Mouse (Mus musculus) CH12.LX (cell line): ENCODE results near the gene Hectd1. TPM values are rescaled to one million over a fixed set of nuclear protein-coding genes. Genes with fewer than 3 reads are reported as not detected.

Experiments used
- DNase-seq: peaks from one replicate; pipeline ENCODE4 v3.0.0-alpha.2; 2013; ENCODE audit errors: extremely low read depth
- H3K27ac ChIP-seq: 2 replicates; pipeline ENCODE4 v1.5.1; 2012; ENCODE audit warnings: low read depth, mild to moderate bottlenecking, control low read depth, moderate library complexity; ENCODE audit not compliant: insufficient read depth
- H3K27me3 ChIP-seq: replicated peaks from 2 replicates; pipeline ENCODE3; 2012; ENCODE audit warnings: inconsistent platforms
- H3K36me3 ChIP-seq, 2 experiments: replicated peaks in 1 of 2; 2 replicates each; pipeline versions ENCODE3 to v1.6.1; 2012; ENCODE audit warnings: inconsistent platforms in 1 of 2, low read length in 1 of 2, mild to moderate bottlenecking in 1 of 2, mixed read lengths in 1 of 2, moderate library complexity in 1 of 2; ENCODE audit not compliant: control insufficient read depth in 1 of 2, insufficient read depth in 1 of 2
- H3K4me1 ChIP-seq, 2 experiments: 2 replicates each; pipeline ENCODE4 v1.6.1; 2012; ENCODE audit warnings: inconsistent platforms in 1 of 2, moderate library complexity in 1 of 2; ENCODE audit not compliant: insufficient read depth in 2 of 2, control insufficient read depth in 1 of 2
- H3K4me2 ChIP-seq: 2 replicates; pipeline ENCODE4 v1.6.1; 2012; ENCODE audit warnings: low read depth, mild to moderate bottlenecking, control low read depth; ENCODE audit not compliant: poor library complexity, insufficient read depth, severe bottlenecking
- H3K4me3 ChIP-seq, 3 experiments: fragments of 150-350 bp in 1 of 3; sonication (generic) in 1 of 3; replicated peaks in 1 of 3; 2 replicates each; pipeline versions ENCODE3 to v1.5.1; 2011 to 2012; ENCODE audit warnings: low read depth in 2 of 3, low read length in 2 of 3, mild to moderate bottlenecking in 2 of 3, moderate library complexity in 2 of 3, control low read depth in 1 of 3, improper control_type of control experiment in 1 of 3, inconsistent platforms in 1 of 3, mixed read lengths in 1 of 3; ENCODE audit not compliant: poor library complexity in 1 of 3
- H3K79me2 ChIP-seq: replicated peaks from 2 replicates; pipeline ENCODE4 v1.6.1; 2012; ENCODE audit warnings: mild to moderate bottlenecking, moderate library complexity; ENCODE audit not compliant: control insufficient read depth, poor library complexity, insufficient read depth, severe bottlenecking; ENCODE audit errors: extremely low read depth
- H3K9ac ChIP-seq: 2 replicates; pipeline ENCODE4 v1.6.1; 2012; ENCODE audit warnings: low read depth, mild to moderate bottlenecking, control low read depth, moderate library complexity; ENCODE audit not compliant: insufficient read depth
- H3K9me3 ChIP-seq: replicated peaks from 2 replicates; pipeline ENCODE3; 2012; ENCODE audit warnings: low read length, inconsistent platforms, mixed read lengths
- CHD1 ChIP-seq: IDR thresholded peaks from 2 replicates; pipeline ENCODE4 v1.6.1; 2012; ENCODE audit warnings: low read depth, low read length, improper control_type of control experiment, inconsistent platforms
- CHD2 ChIP-seq: IDR thresholded peaks from 2 replicates; pipeline ENCODE4 v1.6.1; 2011; ENCODE audit warnings: low read length, improper control_type of control experiment
- CTCF ChIP-seq, 2 experiments: IDR thresholded peaks in 1 of 2; conservative IDR thresholded peaks in 1 of 2; 2 replicates each; pipeline ENCODE4 v1.5.1; 2011 to 2012; ENCODE audit warnings: low read depth in 2 of 2, low read length in 2 of 2, improper control_type of control experiment in 1 of 2, inconsistent platforms in 1 of 2, mild to moderate bottlenecking in 1 of 2, moderate library complexity in 1 of 2
- E2F4 ChIP-seq: IDR thresholded peaks from 2 replicates; pipeline ENCODE4 v1.6.1; 2011; ENCODE audit warnings: low read depth, low read length, improper control_type of control experiment; ENCODE audit not compliant: insufficient replicate concordance
- ELF1 ChIP-seq: IDR thresholded peaks from 2 replicates; pipeline ENCODE4 v1.6.1; 2014; ENCODE audit warnings: low read depth, mild to moderate bottlenecking, inconsistent platforms, low read length, improper control_type of control experiment
- EP300 ChIP-seq: IDR thresholded peaks from 2 replicates; pipeline ENCODE4 v1.6.1; 2011; ENCODE audit warnings: low read length, improper control_type of control experiment
- ETS1 ChIP-seq: conservative IDR thresholded peaks from 2 replicates; pipeline ENCODE4 v1.6.1; 2012; ENCODE audit warnings: low read depth, mild to moderate bottlenecking, inconsistent platforms, low read length, improper control_type of control experiment, moderate library complexity
- MAFK ChIP-seq: IDR thresholded peaks from 2 replicates; pipeline ENCODE4 v1.6.1; 2011; ENCODE audit warnings: low read length, improper control_type of control experiment; ENCODE audit not compliant: insufficient replicate concordance
- MAX ChIP-seq: IDR thresholded peaks from 2 replicates; pipeline ENCODE4 v1.6.1; 2011; ENCODE audit warnings: low read length, improper control_type of control experiment
- MEF2A ChIP-seq: IDR thresholded peaks from 2 replicates; pipeline ENCODE4 v1.6.1; 2014; ENCODE audit warnings: low read depth, mild to moderate bottlenecking, inconsistent platforms, low read length, improper control_type of control experiment, borderline replicate concordance
- MXI1 ChIP-seq: IDR thresholded peaks from 2 replicates; pipeline ENCODE4 v1.6.1; 2011; ENCODE audit warnings: mild to moderate bottlenecking, low read depth, low read length, improper control_type of control experiment
- MYC ChIP-seq: IDR thresholded peaks from 2 replicates; pipeline ENCODE4 v1.6.1; 2011; ENCODE audit warnings: low read depth, mild to moderate bottlenecking, improper control_type of control experiment, low read length
- NRF1 ChIP-seq: IDR thresholded peaks from 2 replicates; pipeline ENCODE4 v1.6.1; 2014; ENCODE audit warnings: low read depth, mild to moderate bottlenecking, inconsistent platforms, low read length, improper control_type of control experiment, moderate library complexity
- POLR2A ChIP-seq: IDR thresholded peaks from 2 replicates; pipeline ENCODE4 v1.6.1; 2011; ENCODE audit warnings: low read depth, mild to moderate bottlenecking, improper control_type of control experiment, low read length
- SMC3 ChIP-seq: IDR thresholded peaks from 2 replicates; pipeline ENCODE4 v1.6.1; 2011; ENCODE audit warnings: low read depth, low read length, improper control_type of control experiment
- TBP ChIP-seq: conservative IDR thresholded peaks from 2 replicates; pipeline ENCODE4 v1.6.1; 2011; ENCODE audit warnings: low read depth, low read length, improper control_type of control experiment
- UBTF ChIP-seq: IDR thresholded peaks from 2 replicates; pipeline ENCODE4 v1.6.1; 2012; ENCODE audit warnings: low read depth, mild to moderate bottlenecking, inconsistent platforms, low read length, improper control_type of control experiment, moderate library complexity
- USF1 ChIP-seq: IDR thresholded peaks from 2 replicates; pipeline ENCODE4 v1.6.1; 2014; ENCODE audit warnings: low read depth, mild to moderate bottlenecking, inconsistent platforms, low read length, improper control_type of control experiment
- ZKSCAN1 ChIP-seq: IDR thresholded peaks from 2 replicates; pipeline ENCODE4 v1.6.1; 2012; ENCODE audit warnings: low read depth, inconsistent platforms, low read length, improper control_type of control experiment, borderline replicate concordance
- ZMIZ1 ChIP-seq: IDR thresholded peaks from 2 replicates; pipeline ENCODE4 v1.6.1; 2012; ENCODE audit warnings: low read depth, mild to moderate bottlenecking, inconsistent platforms, low read length, improper control_type of control experiment
- dilution Hi-C: fragments of 300-500 bp; cut with MboI; formaldehyde crosslinking; loops from 2 replicates; pipeline ENCODE4 v1.14.3; 2020; ENCODE audit warnings: low sequenced_read_pairs; ENCODE audit not compliant: extremely low pct_unique_long_range_greater_than_20kb, extremely low pct_ligation_motif_present
- in situ Hi-C: fragments of 300-500 bp; cut with MboI; formaldehyde crosslinking; loops from 3 replicates; pipeline ENCODE4 v1.14.3; 2019; ENCODE audit warnings: low sequenced_read_pairs, low pct_ligation_motif_present, low pct_unique_long_range_greater_than_20kb, mixed read lengths
- polyA plus RNA-seq: library from polyadenylated mRNA; unstranded; fragments of >175 nt; gene quantifications from 2 replicates; pipeline ENCODE4 v1.2.1, GENCODE M21; 2012; ENCODE audit warnings: low read depth; ENCODE audit not compliant: insufficient read length
- total RNA-seq, 2 experiments: library from RNA; depleted of rRNA; stranded (reverse); fragments of 300-350 nt in 1 of 2; fragments of >200 nt in 1 of 2; gene quantifications; 2 replicates each; pipeline ENCODE4 v1.2.3; 2012 to 2014

Hectd1 gene
- total and polyA plus RNA-seq, 3 experiments: 36.2 to 42.3 (median 41.4) TPM

DNA sequence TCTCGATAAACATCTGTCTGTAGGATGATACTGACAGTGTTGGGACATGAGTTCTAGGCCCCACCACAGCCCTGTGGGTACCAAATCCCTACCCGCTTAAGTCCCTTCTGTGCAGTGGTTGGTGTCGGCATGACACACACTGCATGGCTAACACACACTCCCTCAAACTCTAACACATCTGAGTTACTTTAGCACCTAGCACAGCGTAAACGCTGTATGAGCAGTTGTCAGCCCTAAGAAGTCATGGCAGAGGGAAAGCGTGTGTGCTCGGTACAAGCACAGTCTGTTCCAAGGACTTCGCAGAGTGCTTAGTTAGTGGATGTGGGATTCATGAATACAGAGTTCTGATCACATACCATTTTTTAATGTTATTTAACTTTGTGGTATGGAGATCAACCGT is 99.5 kb downstream of the Hectd1 start:
- no peaks in the 10 kb centered on the region for H3K9me3 ChIP-seq
- peaks cover 0 to 20% of the 10 kb centered on the region in 2 experiments for H3K36me3 ChIP-seq
- no peak for DNase-seq
- no peaks in the 10 kb centered on the region for H3K27me3 ChIP-seq
- in situ Hi-C loops: no loop called here
- H3K4me1 ChIP-seq: no peaks in the 10 kb centered on the region
- no peak overlapping the region for H3K9ac ChIP-seq
- TF ChIP-seq ZMIZ1 (no peak), CTCF (conservative IDR thresholded peaks at IDR 0.05 in 1 of 2, IDR thresholded peaks at IDR 0.05 in 1 of 2; ENCODE audit: low read depth in 2 of 2, low read length in 2 of 2) (no peak), E2F4 (no peak), ETS1 (no peak), CHD2 (no peak), MAFK (no peak), ELF1 (no peak), ZKSCAN1 (no peak), MXI1 (no peak), SMC3 (no peak), MEF2A (no peak), MYC (no peak), CHD1 (no peak), EP300 (no peak), POLR2A (no peak)
- TF ChIP-seq, all 38 proteins: peak for 0
- dilution Hi-C loops: no loop called here
- no peak overlapping the region for H3K27ac ChIP-seq
- no peak overlapping the region for H3K4me3 ChIP-seq
- no peaks in the 10 kb centered on the region for H3K79me2 ChIP-seq
- no peak overlapping the region for H3K4me2 ChIP-seq

DNA sequence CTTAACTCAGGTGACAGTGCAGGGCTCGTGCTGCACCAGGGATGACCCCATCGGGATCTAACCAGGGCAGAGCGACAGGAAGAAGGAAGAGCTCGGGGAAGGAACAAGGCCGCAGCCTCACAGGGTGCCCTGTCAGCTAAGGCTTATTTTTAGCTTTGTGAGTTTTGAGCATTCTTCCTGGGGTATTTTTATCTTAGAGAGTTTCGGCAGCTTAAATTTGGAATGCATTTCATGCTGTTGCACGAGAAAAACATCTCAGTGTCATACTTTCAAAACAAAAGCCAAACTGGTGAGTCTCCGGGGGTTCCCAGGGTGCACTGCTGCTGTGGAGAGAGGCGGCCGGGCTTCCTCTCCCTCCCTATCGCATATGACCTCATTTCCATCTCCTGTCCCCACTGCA is 100.3 kb downstream of the Hectd1 start:
- TF ChIP-seq CTCF (conservative IDR thresholded peaks at IDR 0.05 in 1 of 2, IDR thresholded peaks at IDR 0.05 in 1 of 2; ENCODE audit: low read depth in 2 of 2, low read length in 2 of 2) (no peak), ZMIZ1 (no peak), ZKSCAN1 (no peak), TBP (no peak), NRF1 (no peak), MAX (no peak), EP300 (no peak), USF1 (no peak), SMC3 (no peak), UBTF (no peak), E2F4 (no peak)
- no peak for DNase-seq
- no peaks in the 10 kb centered on the region for H3K4me1 ChIP-seq
- H3K9ac ChIP-seq: no peak overlapping the region
- dilution Hi-C loops (no loop called here), in situ Hi-C loops (no loop called here)
- H3K27ac ChIP-seq: no peak overlapping the region
- H3K27me3 ChIP-seq: no peaks in the 10 kb centered on the region
- H3K36me3 ChIP-seq: peaks cover 0 to 15% of the 10 kb centered on the region in 2 experiments
- H3K79me2 ChIP-seq: no peaks in the 10 kb centered on the region
- no peaks in the 10 kb centered on the region for H3K9me3 ChIP-seq
- H3K4me2 ChIP-seq: no peak overlapping the region
- H3K4me3 ChIP-seq: no peak overlapping the region
